Mouse (Mus musculus): ENCODE measurements around the gene Rpl27.

Gene Rpl27

GRCm38 (mm10) chr11:101442127-101442693 lies at the start of gene Rpl27:
Gene Rpl27 (plus strand): TSS chr11:101442298.
- in situ Hi-C loops (cut with MboI; ENCODE audit: unreplicated experiment in 2 of 2): loop anchor here in 1 of 2 experiments (25.0 kb wide), 1 partner anchor 355 kb away; the partner anchor contains the start of genes Coasy, Hsd17b1, Mlx and Psmc3ip

GRCm38 (mm10) chr11:101395110-101395509 lies 47.0 kb upstream of the Rpl27 start:
- in situ Hi-C loops (cut with MboI; ENCODE audit: unreplicated experiment in 2 of 2): loop anchor here (5.0 to 10.0 kb wide), 3 partner anchors 73 to 183 kb away; no protein-coding TSS in a partner anchor

DNA sequence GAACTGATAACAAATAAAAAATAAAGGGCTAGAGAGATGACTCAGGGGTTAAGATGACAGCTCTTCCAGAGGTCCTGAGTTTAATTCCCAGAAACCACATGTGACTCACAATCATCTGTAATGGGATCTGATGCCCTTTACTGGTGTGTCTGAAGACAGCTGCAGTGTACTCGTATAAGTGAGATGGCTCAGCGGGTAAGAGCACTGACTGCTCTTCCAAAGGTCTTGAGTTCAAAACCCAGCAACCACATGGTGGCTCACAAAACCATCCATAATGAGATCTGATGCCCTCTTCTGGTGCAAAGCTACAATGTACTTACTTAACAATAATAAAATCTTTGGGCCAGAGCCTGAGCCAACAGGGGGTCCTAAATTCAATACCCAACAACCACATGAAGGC lies 26.8 kb upstream of the Rpl27 start:
- in situ Hi-C loops (cut with MboI; ENCODE audit: unreplicated experiment in 2 of 2): no loop called here

DNA sequence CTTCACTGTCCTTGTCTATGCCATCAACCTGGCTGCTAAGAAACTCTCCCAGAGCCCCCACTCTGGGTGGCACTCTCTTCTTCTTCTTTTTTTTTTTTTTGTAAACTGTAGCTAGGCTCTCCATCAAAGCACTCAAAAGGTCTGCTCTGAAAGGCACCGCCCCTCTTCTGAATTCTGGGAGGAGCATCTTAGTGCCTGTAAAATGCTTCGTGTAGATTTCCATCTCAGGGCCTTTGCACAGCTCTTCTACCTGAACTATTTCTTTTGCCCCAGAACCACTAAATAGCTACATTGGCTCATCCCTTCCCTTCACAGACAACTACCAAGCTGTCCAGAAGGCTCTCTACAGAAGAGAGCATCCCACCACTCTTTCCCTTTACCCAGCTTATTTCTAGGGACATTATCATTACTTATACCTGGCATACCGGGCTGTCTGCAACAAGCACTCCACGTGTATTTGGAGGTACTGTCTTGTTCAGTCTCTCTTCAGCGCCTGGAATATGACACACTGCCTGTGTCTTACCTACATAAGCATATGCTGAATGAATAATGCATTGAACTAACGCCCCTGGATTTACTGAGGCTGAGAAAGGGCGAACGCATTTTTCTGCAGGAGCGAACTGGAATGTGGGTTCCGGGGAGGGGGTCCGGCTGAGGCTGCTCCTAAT lies 25.5 kb upstream of the Rpl27 start:
- in situ Hi-C loops (cut with MboI; ENCODE audit: unreplicated experiment in 2 of 2): no loop called here

DNA sequence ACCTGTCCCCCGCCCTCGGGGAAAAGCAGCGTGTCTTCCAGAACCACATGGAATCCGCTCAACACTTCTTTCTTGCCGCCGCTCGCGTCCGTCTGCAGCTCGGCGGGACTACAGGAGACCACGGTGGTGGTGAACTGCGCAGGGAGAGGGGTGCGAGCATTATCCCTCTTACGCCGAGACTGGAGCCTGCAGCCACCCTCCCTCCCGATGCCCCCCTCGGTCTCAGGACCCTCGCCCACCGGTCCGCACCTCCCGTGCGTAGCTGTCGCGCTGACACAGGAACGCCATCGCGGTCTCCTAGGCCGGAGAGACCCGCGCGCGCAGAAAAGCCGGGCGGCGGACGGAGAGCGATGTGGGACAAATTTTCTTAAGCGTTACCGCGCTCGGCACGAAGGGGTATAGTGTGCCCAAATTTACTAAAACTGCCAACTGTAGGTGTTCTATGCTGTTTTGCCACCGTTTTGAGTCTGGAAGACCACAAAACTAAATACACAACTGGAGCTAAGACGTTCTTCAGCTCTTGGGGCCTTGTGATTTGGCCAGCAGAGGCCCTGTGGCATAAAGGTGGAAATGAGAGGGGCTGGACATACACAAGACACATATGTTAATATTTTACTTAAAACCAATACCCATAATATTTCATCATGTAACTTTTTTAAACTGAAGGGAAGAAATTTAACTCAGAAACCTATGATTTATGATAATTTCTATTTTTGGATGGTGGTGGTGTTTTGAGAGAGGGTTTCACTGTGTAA lies 24.8 kb upstream of the Rpl27 start, which contains the start of gene Aarsd1:
Gene Aarsd1 (minus strand): TSS at position 515 of the 755 bp plus-strand sequence.
- in situ Hi-C loops (cut with MboI; ENCODE audit: unreplicated experiment in 2 of 2): no loop called here

DNA sequence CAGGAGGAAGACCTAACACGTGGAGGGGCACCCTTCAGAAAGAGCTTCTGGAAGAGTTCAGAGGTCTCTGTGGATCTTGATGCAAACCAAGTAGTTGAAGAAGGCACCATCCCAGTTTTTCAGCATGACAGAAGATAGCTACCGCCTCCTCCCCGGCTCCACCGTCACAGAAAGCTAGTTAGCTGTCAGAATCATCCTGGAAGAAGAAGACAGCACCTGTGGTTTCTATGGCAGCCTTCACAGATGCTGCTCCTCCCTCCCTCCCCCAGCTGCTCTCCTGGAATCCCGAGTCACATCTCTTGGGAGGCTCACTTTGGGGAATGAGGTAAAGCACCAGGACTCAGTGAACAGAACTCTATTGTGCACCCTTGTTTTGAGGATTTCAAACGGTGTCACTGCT lies 23.1 kb upstream of the Rpl27 start:
- in situ Hi-C loops (cut with MboI; ENCODE audit: unreplicated experiment in 2 of 2): no loop called here

- in situ Hi-C loops (cut with MboI; ENCODE audit: unreplicated experiment in 2 of 2): no loop called here
Measured at GRCm38 (mm10) chr11:101419610-101420009, 22.5 kb upstream of the Rpl27 start.

DNA sequence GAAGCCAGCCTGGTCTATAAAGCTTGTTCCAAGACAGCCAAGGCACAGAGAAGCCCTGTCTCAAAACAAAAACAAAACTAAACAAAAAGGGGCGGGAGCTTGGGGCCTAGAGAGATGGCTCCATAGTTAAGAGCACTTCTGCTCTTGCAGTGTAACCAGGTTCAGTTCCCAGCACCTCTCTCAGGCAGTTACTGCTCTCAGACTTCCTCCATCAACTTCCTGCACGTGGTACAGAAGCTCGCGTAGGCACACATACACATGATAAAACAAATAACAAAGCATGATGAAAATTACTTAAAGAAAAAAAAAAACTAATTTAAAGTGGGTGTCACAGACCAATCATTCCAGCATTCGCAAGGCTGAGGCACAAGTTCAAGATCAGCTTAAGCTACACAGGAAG lies 21.9 kb upstream of the Rpl27 start:
- in situ Hi-C loops (cut with MboI; ENCODE audit: unreplicated experiment in 2 of 2): no loop called here

DNA sequence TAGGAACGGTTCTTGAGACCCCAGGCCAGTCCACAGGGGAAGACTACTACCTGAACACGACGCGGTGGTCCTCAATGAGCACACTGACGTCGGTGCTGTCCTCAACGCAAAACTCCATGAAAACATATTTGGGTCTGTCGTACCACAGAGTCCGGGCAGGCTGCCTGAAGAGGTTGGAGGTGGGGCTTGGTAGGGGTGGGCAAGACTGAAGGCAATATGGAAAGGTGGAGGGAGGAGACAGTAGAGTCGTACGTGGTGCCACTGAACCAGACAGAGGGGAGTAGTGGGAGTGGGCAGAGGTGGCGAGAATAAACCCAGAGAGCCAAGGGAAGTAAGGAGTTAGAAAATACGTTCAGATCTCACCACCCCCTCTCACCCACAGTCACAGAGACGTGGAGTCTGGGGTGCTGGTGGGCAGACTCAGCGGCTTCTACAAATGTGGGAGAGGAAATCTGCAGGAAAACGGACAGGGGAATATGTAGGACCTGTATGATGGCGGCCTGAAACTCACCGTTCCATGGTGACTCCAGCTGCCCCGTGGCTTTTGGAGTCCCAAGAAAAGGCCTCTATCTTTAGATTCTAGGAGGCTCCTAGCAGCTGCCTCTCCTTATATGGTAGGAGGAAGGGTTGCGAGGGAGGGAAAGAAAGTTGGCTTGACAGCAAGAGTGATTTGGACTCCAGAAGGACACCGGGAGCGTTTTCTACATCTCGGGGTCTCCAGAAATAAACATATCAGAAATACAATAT lies 17.8 kb upstream of the Rpl27 start, which contains the start of gene Gm27029:
Gene Gm27029 (minus strand): TSS at position 692 of the 747 bp plus-strand sequence.
- in situ Hi-C loops (cut with MboI; ENCODE audit: unreplicated experiment in 2 of 2): no loop called here

DNA sequence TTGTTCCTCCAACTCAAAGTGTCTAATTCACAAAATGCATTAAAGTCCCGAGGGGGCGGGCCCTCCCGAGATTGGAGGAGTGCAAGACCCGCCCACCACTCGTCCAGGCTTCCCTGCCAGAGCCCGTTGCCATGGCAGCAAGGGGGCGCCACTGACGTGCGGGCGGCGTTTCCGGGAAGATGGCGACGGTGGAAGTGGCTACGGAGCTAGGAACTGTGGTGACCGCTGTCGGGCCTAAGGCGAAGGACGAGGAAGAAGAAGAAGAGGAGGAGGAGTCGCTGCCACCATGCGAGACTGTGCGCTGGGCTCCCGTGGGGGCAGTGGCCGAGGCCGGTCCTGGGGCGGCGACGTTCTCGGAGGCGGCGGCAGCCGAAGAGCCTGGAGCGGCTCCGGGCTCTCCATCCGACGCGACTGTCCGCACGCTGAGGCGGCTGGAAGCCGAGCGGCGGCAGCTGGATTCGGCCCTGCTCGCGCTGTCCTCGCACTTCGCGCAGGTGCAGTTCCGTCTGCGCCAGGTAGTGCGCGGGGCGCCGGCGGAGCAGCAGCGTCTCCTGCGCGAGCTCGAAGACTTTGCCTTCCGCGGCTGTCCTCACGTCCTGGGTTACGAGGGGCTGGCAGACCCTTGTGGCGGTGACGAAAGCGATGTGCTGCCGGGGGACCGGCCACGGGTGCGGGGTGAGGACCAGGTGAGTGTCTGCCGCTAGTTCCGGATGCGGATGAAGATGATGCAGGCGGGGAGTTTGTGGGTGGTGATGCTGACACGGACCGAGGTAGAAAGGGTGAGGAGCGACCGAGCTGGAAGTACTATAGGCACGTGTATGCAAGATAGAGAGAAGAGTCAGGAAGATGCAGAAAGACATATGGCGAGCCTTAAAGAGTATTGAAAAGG lies 16.9 kb upstream of the Rpl27 start, which contains the start of the genes Rundc1 and Ptges3l:
Gene Rundc1 (plus strand): TSS at position 161 of the 889 bp plus-strand sequence.
Gene Ptges3l (minus strand): TSS at position 409 of the 889 bp plus-strand sequence.
- in situ Hi-C loops (cut with MboI; ENCODE audit: unreplicated experiment in 2 of 2): loop anchor here in 1 of 2 experiments (25.0 kb wide), 1 partner anchor 338 kb away; the partner anchor contains the start of genes Coasy, Hsd17b1, Mlx and Psmc3ip

DNA sequence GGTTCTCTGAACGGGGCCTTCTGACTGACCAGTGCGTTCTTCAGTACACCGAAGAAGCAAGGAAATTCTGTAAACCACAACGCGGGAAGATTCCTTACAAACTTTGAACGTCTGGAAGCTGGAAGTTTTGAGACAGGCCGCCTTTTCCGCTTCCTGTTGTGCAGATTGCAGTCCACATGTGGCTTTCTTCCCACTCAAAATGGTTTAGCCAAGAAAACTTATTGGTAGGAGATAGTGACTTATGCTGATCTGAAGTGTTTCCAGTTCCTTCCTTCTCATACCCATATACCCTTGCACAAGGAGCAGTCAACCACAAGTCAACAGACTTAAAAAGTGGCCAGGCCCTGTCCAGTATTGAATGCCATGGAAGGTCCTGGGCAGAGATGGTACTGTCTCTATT lies 15.9 kb upstream of the Rpl27 start:
- in situ Hi-C loops (cut with MboI; ENCODE audit: unreplicated experiment in 2 of 2): loop anchor here in 1 of 2 experiments (25.0 kb wide), 1 partner anchor 339 kb away; the partner anchor contains the start of genes Coasy, Hsd17b1, Mlx and Psmc3ip

GRCm38 (mm10) chr11:101431327-101431726 lies 10.8 kb upstream of the Rpl27 start:
- in situ Hi-C loops (cut with MboI; ENCODE audit: unreplicated experiment in 2 of 2): loop anchor here in 1 of 2 experiments (10.0 to 25.0 kb wide), 2 partner anchors 107 to 344 kb away; partner anchors contain the start of genes Aoc2, Coasy, Hsd17b1 and Mlx

- in situ Hi-C loops (cut with MboI; ENCODE audit: unreplicated experiment in 2 of 2): loop anchor here in 1 of 2 experiments (10.0 to 25.0 kb wide), 2 partner anchors 109 to 346 kb away; partner anchors contain the start of genes Aoc2, Coasy, Hsd17b1 and Mlx
Measured at GRCm38 (mm10) chr11:101433396-101433795, 8.7 kb upstream of the Rpl27 start.

- in situ Hi-C loops (cut with MboI; ENCODE audit: unreplicated experiment in 2 of 2): loop anchor here in 1 of 2 experiments (10.0 to 25.0 kb wide), 2 partner anchors 111 to 349 kb away; partner anchors contain the start of genes Aoc2, Coasy, Hsd17b1 and Mlx
Measured at GRCm38 (mm10) chr11:101435831-101436230, 6.3 kb upstream of the Rpl27 start.

- in situ Hi-C loops (cut with MboI; ENCODE audit: unreplicated experiment in 2 of 2): loop anchor here in 1 of 2 experiments (10.0 to 25.0 kb wide), 2 partner anchors 112 to 350 kb away; partner anchors contain the start of genes Aoc2, Coasy, Hsd17b1 and Mlx
Measured at GRCm38 (mm10) chr11:101436916-101437315, 5.2 kb upstream of the Rpl27 start.

DNA sequence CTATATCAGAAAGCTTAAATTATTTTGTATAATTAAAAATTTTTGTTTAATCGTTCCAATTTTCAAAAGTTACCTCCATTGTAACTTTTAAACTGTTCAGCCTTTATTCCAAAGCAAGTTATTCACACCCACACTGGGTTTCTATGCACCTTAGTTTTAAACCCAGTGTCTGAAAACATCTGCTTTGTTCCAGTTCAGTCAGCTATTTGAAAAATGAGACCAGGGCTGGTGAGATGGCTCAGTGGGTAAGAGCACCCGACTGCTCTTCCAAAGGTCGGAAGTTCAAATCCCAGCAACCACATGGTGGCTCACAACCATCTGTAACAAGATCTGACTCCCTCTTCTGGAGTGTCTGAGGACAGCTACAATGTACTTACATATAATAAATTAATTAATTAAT lies 4.1 kb upstream of the Rpl27 start:
- in situ Hi-C loops (cut with MboI; ENCODE audit: unreplicated experiment in 2 of 2): loop anchor here in 1 of 2 experiments (10.0 to 25.0 kb wide), 2 partner anchors 113 to 351 kb away; partner anchors contain the start of genes Aoc2, Coasy, Hsd17b1 and Mlx

DNA sequence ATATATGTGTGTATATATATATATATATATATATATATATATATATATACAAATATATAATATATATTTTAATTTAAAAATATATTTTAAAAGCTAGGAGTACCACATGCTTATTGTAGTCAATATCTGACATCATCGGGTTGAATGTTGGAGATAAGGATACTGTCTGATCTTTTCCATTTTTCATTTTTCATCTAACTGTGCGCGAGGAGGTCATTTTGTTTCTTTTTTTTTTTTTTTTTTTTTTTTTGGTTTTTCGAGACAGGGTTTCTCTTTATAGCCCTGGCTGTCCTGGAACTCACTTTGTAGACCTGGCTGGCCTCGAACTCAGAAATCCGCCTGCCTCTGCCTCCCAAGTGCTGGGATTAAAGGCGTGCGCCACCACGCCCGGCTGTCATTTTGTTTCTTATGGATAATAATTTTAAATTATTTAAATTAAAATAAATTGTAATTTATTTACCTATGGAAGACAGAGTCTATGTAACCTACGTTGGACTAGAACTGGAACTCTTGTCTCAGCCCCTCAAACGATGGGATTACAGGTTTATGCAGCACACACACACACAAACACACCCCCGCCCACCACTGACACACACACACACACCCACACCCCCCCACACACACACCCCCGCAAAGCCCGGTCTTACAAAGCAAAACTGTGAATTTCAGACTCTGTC lies 510 bp upstream of the Rpl27 start:
- in situ Hi-C loops (cut with MboI; ENCODE audit: unreplicated experiment in 2 of 2): loop anchor here in 1 of 2 experiments (25.0 kb wide), 1 partner anchor 354 kb away; the partner anchor contains the start of genes Coasy, Hsd17b1, Mlx and Psmc3ip

- in situ Hi-C loops (cut with MboI; ENCODE audit: unreplicated experiment in 2 of 2): loop anchor here in 1 of 2 experiments (25.0 kb wide), 1 partner anchor 355 kb away; the partner anchor contains the start of genes Coasy, Hsd17b1, Mlx and Psmc3ip
Measured at GRCm38 (mm10) chr11:101442760-101443159, 662 bp downstream of the Rpl27 start.

Measured in v-Abl transformed pro-B cells (cell line).